8 mouse cellular contexts compared by ENCODE assay signal in the genomic region with DNA sequence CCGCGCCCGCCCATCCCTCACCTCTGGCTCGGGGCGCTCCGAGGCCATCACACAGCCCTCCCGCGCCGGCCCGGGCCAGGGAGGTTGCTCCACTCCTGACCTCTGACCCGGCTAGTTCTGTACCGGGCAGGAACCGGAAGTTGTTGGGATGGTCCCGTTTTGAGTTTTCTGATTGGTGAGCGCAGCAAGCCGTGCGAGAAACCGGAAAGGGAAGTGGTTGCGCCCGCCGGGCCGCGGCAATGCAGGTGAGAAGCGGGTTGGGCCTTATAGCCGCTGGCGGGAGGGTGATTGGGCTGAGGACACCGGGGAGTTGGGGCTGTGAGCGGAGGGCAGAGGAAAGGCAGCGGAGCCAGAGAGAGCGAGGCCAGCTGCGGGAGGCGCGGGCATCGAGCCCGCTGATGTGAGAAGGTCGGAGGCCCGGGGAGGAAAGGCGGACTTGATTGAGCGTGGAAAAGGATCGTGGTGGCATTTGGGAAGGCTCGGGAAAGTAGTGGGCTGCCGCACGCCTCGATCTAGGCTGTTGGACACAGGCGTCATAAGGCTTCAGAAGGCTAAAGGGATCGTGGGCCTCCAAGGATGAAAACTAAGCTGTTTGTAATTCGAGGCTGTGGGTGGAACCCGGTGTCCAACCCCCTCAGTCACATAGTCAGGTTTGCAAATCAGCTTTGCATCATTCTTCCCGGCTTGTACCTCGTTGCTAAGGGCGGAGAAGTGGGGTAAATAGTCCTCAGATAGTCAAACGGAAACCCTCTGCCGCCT. TPM values are rescaled to one million over a fixed set of nuclear protein-coding genes. Genes with fewer than 3 reads are reported as not detected.
DNase-seq lines count a peak whose midpoint lies in the region; ATAC-seq and TF ChIP-seq lines count a peak whose summit lies in the region.

A gene (minus strand): TSS at position 132 of the 759 bp plus-strand sequence.
A gene (plus strand): TSS at position 196 of the 759 bp plus-strand sequence.

- peaks cover 5% of the 10 kb centered on the region; the same call in 1 of the 2 replicates for H3K4me1 ChIP-seq in bone marrow, adult 2 months (ENCODE audit: control insufficient read depth, insufficient read depth, low read length)
- peaks cover 19% of the 10 kb centered on the region for H3K4me1 ChIP-seq in embryonic facial prominence, embryonic 15.5 days
- H3K4me1 ChIP-seq in kidney, embryonic 14.5 days (ENCODE audit: control insufficient read depth, insufficient read depth, low read length) = peaks cover 7% of the 10 kb centered on the region; the same call in 1 of the 2 replicates
- H3K4me1 ChIP-seq in limb, embryonic 15.5 days = peaks cover 21% of the 10 kb centered on the region

- peak; percentile 86 for ATAC-seq in embryonic facial prominence, embryonic 15.5 days (ENCODE audit: insufficient number of reproducible peaks, low FRiP score, low TSS enrichment, low read depth)
- peak; percentile 96 for ATAC-seq in kidney, embryonic 14.5 days (ENCODE audit: low FRiP score, low TSS enrichment)
- peak; percentile 91 for ATAC-seq in limb, embryonic 15.5 days (ENCODE audit: insufficient number of reproducible peaks, low FRiP score, low TSS enrichment, low read depth)

- TF ChIP-seq POLR2A in bone marrow, adult 2 months (IDR thresholded peaks at IDR 0.05; ENCODE audit: borderline replicate concordance, control insufficient read depth, low read depth, low read length) = peak; percentile 96

- WGBS in bone marrow, adult 2 months = under 1% methylated on average over 53 of the region's 53 CpGs
- WGBS in embryonic facial prominence, embryonic 15.5 days = under 1% methylated on average over 53 of the region's 53 CpGs
- under 1% methylated on average over 53 of the region's 53 CpGs for WGBS in kidney, embryonic 14.5 days
- under 1% methylated on average over 53 of the region's 53 CpGs for WGBS in limb, embryonic 15.5 days

- peak within 1 kb of the TSS; percentile 92 for H3K4me3 ChIP-seq in bone marrow, adult 2 months (replicated peaks; ENCODE audit: control insufficient read depth, low read depth, low read length)
- H3K4me3 ChIP-seq in embryonic facial prominence, embryonic 15.5 days (replicated peaks) = peak within 1 kb of the TSS; percentile 78
- peak within 1 kb of the TSS; percentile 74 for H3K4me3 ChIP-seq in kidney, embryonic 14.5 days (ENCODE audit: low read length)
- H3K4me3 ChIP-seq in limb, embryonic 15.5 days = peak within 1 kb of the TSS; percentile 93

- H3K27me3 ChIP-seq in embryonic facial prominence, embryonic 15.5 days = no peaks in the 10 kb centered on the region
- no peaks in the 10 kb centered on the region for H3K27me3 ChIP-seq in kidney, embryonic 14.5 days (ENCODE audit: control insufficient read depth, insufficient read depth, low read length)
- no peaks in the 10 kb centered on the region for H3K27me3 ChIP-seq in limb, embryonic 15.5 days

- H3K4me2 ChIP-seq in embryonic facial prominence, embryonic 15.5 days (replicated peaks) = peak within 1 kb of the TSS; percentile 70
- H3K4me2 ChIP-seq in kidney, embryonic 14.5 days (replicated peaks; ENCODE audit: low read depth, low read length) = peak within 1 kb of the TSS; percentile 77
- peak within 1 kb of the TSS; percentile 75 for H3K4me2 ChIP-seq in limb, embryonic 15.5 days

- peak within 1 kb of the TSS; percentile 91 for H3K27ac ChIP-seq in bone marrow, adult 2 months (ENCODE audit: control insufficient read depth, insufficient read depth, low read depth, low read length, poor library complexity)
- H3K27ac ChIP-seq in embryonic facial prominence, embryonic 15.5 days (replicated peaks) = peak within 1 kb of the TSS; percentile 71
- peak within 1 kb of the TSS; percentile 52; the same call in 1 of the 2 replicates for H3K27ac ChIP-seq in kidney, embryonic 14.5 days (ENCODE audit: low read depth, low read length)
- H3K27ac ChIP-seq in limb, embryonic 15.5 days = peak within 1 kb of the TSS; percentile 69

- DNase-seq in 416B (ENCODE audit: low read depth) = peak; percentile 96
- DNase-seq in heart, adult 9 months (ENCODE audit: low spot score in 2 of 2) = peak; percentile 93 to 95
- peak; percentile 81 to 86 for DNase-seq in monocyte, adult 2 months (ENCODE audit: low read depth in 1 of 2, low spot score in 2 of 2)
- DNase-seq in spleen, postnatal 36 days (ENCODE audit: low spot score in 2 of 2) = peak; percentile 93 to 94

- H3K9me3 ChIP-seq in embryonic facial prominence, embryonic 15.5 days (replicated peaks) = no peaks in the 10 kb centered on the region
- H3K9me3 ChIP-seq in kidney, embryonic 14.5 days (ENCODE audit: control insufficient read depth, low read length) = no peaks in the 10 kb centered on the region
- H3K9me3 ChIP-seq in limb, embryonic 15.5 days = no peaks in the 10 kb centered on the region

- TF ChIP-seq CTCF in bone marrow, adult 2 months (IDR thresholded peaks at IDR 0.05; ENCODE audit: control insufficient read depth, insufficient read depth, low read length) = peak; percentile 3; the same call in 1 of the 2 replicates

- peaks cover 43% of the 10 kb centered on the region for H3K36me3 ChIP-seq in embryonic facial prominence, embryonic 15.5 days
- H3K36me3 ChIP-seq in kidney, embryonic 14.5 days (ENCODE audit: control insufficient read depth, insufficient read depth, low read length) = peaks cover 35% of the 10 kb centered on the region
- peaks cover 47% of the 10 kb centered on the region for H3K36me3 ChIP-seq in limb, embryonic 15.5 days

- H3K9ac ChIP-seq in embryonic facial prominence, embryonic 15.5 days = peak within 1 kb of the TSS; percentile 76
- H3K9ac ChIP-seq in kidney, embryonic 14.5 days (ENCODE audit: low read depth, low read length) = peak within 1 kb of the TSS; percentile 60
- peak within 1 kb of the TSS; percentile 83 for H3K9ac ChIP-seq in limb, embryonic 15.5 days

RNA-seq across cellular contexts. Expression of the first gene that starts in this region (rescaled TPM):
- 17.0 and 34.6 TPM in 2 replicates for polyA plus RNA-seq in bone marrow, adult 2 months (2011; ENCODE audit: insufficient read depth, insufficient read length, low replicate concordance, missing spikeins)
- 7.5 and 7.6 TPM in 2 replicates for polyA plus RNA-seq in embryonic facial prominence, embryonic 15.5 days (2015; fragmentation: Nextera tagmentation; extraction: Ambion mirVana)
- polyA plus RNA-seq in kidney, embryonic 14.5 days (2014; fragmentation: Nextera tagmentation; extraction: Ambion mirVana) = 8.7 and 13.7 TPM in 2 replicates
- 5.6 and 7.9 TPM in 2 replicates for polyA plus RNA-seq in limb, embryonic 15.5 days (2015; fragmentation: Nextera tagmentation; extraction: Ambion mirVana)

RNA-seq across cellular contexts. Expression of the second gene that starts in this region (rescaled TPM):
- 45.2 and 67.4 TPM in 2 replicates for polyA plus RNA-seq in bone marrow, adult 2 months (2011; ENCODE audit: insufficient read depth, insufficient read length, low replicate concordance, missing spikeins)
- polyA plus RNA-seq in embryonic facial prominence, embryonic 15.5 days (2015; fragmentation: Nextera tagmentation; extraction: Ambion mirVana) = 102 and 106 TPM in 2 replicates
- polyA plus RNA-seq in kidney, embryonic 14.5 days (2014; fragmentation: Nextera tagmentation; extraction: Ambion mirVana) = 103 TPM in 2 replicates
- polyA plus RNA-seq in limb, embryonic 15.5 days (2015; fragmentation: Nextera tagmentation; extraction: Ambion mirVana) = 103 and 106 TPM in 2 replicates

Comparison
In these comparisons a context has a peak if more than half of its experiments do, and no peak if none do; other contexts are left out.
1. Peak in every context shown above with its lines: DNase-seq, ATAC-seq, H3K4me3 ChIP-seq and H3K27ac ChIP-seq.